Mouse (Mus musculus): Measurements from ENCODE around the gene Gm20425.

GRCm38 (mm10) chr9:103140384-103140783 is 89.7 kb downstream of the Gm20425 start:
- TF ChIP-seq POLR2A (IDR thresholded peaks at IDR 0.05; ENCODE audit: insufficient read depth, low read depth, low read length), result no peak
- TF ChIP-seq CTCF (IDR thresholded peaks at IDR 0.05; ENCODE audit: insufficient read depth, low read depth, low read length), result no peak

All from olfactory bulb, adult 2 months (tissue).